Mouse (Mus musculus): ENCODE measurements at regions not wholly inside any gene's neighbourhood (a gene's known extent, or its start where the extent isn't known, plus 50 kb on each side); places are given as distances from the start of the nearest gene placed in this dataset.
"Not testable (repeated sequence)": the region's sequence is repeated elsewhere in the genome, so short reads cannot be mapped to it uniquely, and the experiment has no call there.

- Histone ChIP-seq H3K27ac (no peak overlapping the region), H3K27me3 (ENCODE audit: insufficient read depth, low read length) (no peaks in the 10 kb centered on the region), H3K36me3 (ENCODE audit: insufficient read depth, low read length) (no peaks in the 10 kb centered on the region), H3K9me3 (replicated peaks; ENCODE audit: low read length) (no peaks in the 10 kb centered on the region), H3K4me3 (replicated peaks; ENCODE audit: low read depth, low read length) (no peak overlapping the region), H3K4me1 (replicated peaks; ENCODE audit: insufficient read depth, low read length) (no peaks in the 10 kb centered on the region; the same call in 1 of the 2 replicates), H3K9ac (ENCODE audit: low read depth, low read length) (no peak overlapping the region), H3K4me2 (ENCODE audit: low read length) (no peak overlapping the region)
- 22% methylated on average over 4 of the region's 4 CpGs for WGBS
- TF ChIP-seq CTCF (IDR thresholded peaks at IDR 0.05; ENCODE audit: low read depth): no peak
- DNase-seq (ENCODE audit: low spot score): peak; percentile 12
- no peak for ATAC-seq (replicated peaks; ENCODE audit: low FRiP score, low read depth)
Measured at GRCm38 (mm10) chr9:43548883-43549282, 194.9 kb upstream of the Nectin1 start.

DNA sequence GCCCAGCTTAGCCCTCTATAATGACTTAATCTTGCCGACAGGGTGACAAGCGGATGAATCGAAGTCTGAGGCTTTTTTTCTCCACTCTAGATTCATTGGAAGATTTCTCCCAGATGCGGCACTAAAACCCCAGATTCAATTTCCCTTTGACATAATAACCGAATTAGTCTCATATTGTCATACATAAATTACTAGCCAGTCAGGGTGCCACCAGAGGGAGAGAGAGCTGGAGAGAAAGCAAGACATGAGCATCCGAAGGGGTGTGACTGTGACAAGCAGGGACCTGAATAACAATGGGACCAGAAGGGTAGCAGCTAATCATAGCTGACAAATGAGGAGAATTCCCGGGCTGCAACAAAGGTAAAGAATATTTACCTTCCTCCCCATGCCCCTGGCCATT lies 194.5 kb upstream of the Nectin1 start:
- no peaks in the 10 kb centered on the region for H3K9me3 ChIP-seq (replicated peaks; ENCODE audit: low read length)
- H3K4me1 ChIP-seq (replicated peaks; ENCODE audit: insufficient read depth, low read length): no peaks in the 10 kb centered on the region; the same call in 1 of the 2 replicates
- H3K4me3 ChIP-seq (replicated peaks; ENCODE audit: low read depth, low read length): no peak overlapping the region
- no peak overlapping the region for H3K4me2 ChIP-seq (ENCODE audit: low read length)
- H3K27me3 ChIP-seq (ENCODE audit: insufficient read depth, low read length): no peaks in the 10 kb centered on the region
- no peak for ATAC-seq (replicated peaks; ENCODE audit: low FRiP score, low read depth)
- no peak for DNase-seq (ENCODE audit: low spot score)
- no peaks in the 10 kb centered on the region for H3K36me3 ChIP-seq (ENCODE audit: insufficient read depth, low read length)
- TF ChIP-seq CTCF (IDR thresholded peaks at IDR 0.05; ENCODE audit: low read depth): no peak
- 37% methylated on average over 7 of the region's 7 CpGs for WGBS
- H3K27ac ChIP-seq: no peak overlapping the region
- H3K9ac ChIP-seq (ENCODE audit: low read depth, low read length): no peak overlapping the region

DNA sequence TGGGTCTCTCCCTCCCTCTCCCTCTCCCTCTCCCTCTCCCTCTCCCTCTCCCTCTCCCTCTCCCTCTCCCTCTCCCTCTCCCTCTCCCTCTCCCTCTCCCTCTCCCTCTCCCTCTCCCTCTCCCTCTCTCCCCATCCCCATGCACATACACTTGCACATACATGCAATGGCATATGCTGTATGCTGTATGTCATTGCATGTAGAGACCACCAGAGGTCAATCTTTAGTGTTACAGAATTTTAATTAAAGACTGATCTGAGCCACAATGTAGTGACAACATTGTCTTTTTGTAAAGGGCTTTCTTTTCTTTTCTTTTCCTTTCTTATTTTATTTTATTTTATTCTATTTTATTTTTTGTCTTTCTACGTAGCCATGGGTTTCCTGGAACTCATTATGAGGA lies 191.0 kb upstream of the Nectin1 start:
- H3K4me3 ChIP-seq (replicated peaks; ENCODE audit: low read depth, low read length); H3K9ac ChIP-seq (ENCODE audit: low read depth, low read length); H3K4me2 ChIP-seq (ENCODE audit: low read length); H3K27me3 ChIP-seq (ENCODE audit: insufficient read depth, low read length); H3K4me1 ChIP-seq (replicated peaks; ENCODE audit: insufficient read depth, low read length); H3K36me3 ChIP-seq (ENCODE audit: insufficient read depth, low read length); ATAC-seq (replicated peaks; ENCODE audit: low FRiP score, low read depth); H3K9me3 ChIP-seq (replicated peaks; ENCODE audit: low read length); H3K27ac ChIP-seq: not testable (repeated sequence)
- DNase-seq (ENCODE audit: low spot score): peak; percentile 17
- TF ChIP-seq CTCF (IDR thresholded peaks at IDR 0.05; ENCODE audit: low read depth): peak; percentile 50; the same call in 1 of the 2 replicates
- WGBS: 85% methylated on average over 1 of the region's 1 CpGs

DNA sequence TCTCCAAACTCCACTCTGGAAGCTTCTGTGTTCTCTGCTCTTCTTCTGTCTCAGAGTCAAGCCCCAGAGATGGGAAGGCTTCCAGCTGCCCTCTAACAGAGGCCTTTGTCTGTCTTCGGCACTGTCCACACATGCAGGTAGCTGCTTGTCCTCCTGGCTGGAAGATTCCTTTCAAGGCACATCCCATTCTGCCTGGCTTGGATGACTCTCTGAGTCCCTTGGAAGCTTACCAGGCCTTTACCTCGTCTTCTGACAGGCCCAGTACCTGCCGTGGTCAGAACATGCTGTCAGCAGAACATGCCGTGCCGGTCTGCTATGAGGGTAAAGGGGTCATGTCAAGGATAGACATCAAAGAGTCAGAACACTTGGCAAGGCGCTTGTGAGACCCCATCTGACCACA lies 181.8 kb upstream of the Nectin1 start:
- no peaks in the 10 kb centered on the region for H3K36me3 ChIP-seq (ENCODE audit: insufficient read depth, low read length)
- WGBS: 84% methylated on average over 6 of the region's 6 CpGs
- no peak overlapping the region for H3K27ac ChIP-seq
- no peak for ATAC-seq (replicated peaks; ENCODE audit: low FRiP score, low read depth)
- H3K9ac ChIP-seq (ENCODE audit: low read depth, low read length): no peak overlapping the region
- no peaks in the 10 kb centered on the region for H3K27me3 ChIP-seq (ENCODE audit: insufficient read depth, low read length)
- H3K4me3 ChIP-seq (replicated peaks; ENCODE audit: low read depth, low read length): no peak overlapping the region
- no peaks in the 10 kb centered on the region for H3K9me3 ChIP-seq (replicated peaks; ENCODE audit: low read length)
- TF ChIP-seq CTCF (IDR thresholded peaks at IDR 0.05; ENCODE audit: low read depth): no peak
- DNase-seq (ENCODE audit: low spot score): no peak
- no peaks in the 10 kb centered on the region for H3K4me1 ChIP-seq (replicated peaks; ENCODE audit: insufficient read depth, low read length)
- H3K4me2 ChIP-seq (ENCODE audit: low read length): no peak overlapping the region

GRCm38 (mm10) chr9:43564239-43564906 lies 179.4 kb upstream of the Nectin1 start:
- TF ChIP-seq CTCF (IDR thresholded peaks at IDR 0.05; ENCODE audit: low read depth): no peak
- Histone ChIP-seq H3K27me3 (ENCODE audit: insufficient read depth, low read length) (no peaks in the 10 kb centered on the region), H3K36me3 (ENCODE audit: insufficient read depth, low read length) (no peaks in the 10 kb centered on the region), H3K9ac (ENCODE audit: low read depth, low read length) (no peak overlapping the region), H3K4me3 (replicated peaks; ENCODE audit: low read depth, low read length) (no peak overlapping the region), H3K9me3 (replicated peaks; ENCODE audit: low read length) (no peaks in the 10 kb centered on the region), H3K27ac (no peak overlapping the region), H3K4me1 (replicated peaks; ENCODE audit: insufficient read depth, low read length) (no peaks in the 10 kb centered on the region), H3K4me2 (ENCODE audit: low read length) (no peak overlapping the region)
- ATAC-seq (replicated peaks; ENCODE audit: low FRiP score, low read depth): peak; percentile 57
- 34% methylated on average over 22 of the region's 22 CpGs for WGBS
- peak; percentile 47 for DNase-seq (ENCODE audit: low spot score)

DNA sequence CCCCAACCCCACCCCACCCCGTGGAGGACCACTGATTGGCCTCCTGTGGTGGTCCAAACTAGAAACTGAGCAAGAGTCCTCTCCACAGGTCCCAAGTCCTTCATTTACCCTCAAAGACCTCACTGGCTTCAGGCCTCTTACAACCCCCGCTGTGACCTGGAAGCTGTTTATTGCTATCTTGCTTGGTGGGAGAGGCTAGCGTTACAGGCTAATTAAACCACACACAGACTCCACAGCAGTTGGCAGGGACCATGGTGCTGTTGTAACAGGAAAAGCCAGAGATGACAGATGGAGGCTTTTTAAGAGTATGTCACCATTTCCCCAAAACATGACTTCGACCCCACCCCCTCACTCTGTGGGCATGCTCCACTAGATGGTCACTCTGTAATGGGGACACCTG lies 174.9 kb upstream of the Nectin1 start:
- Histone ChIP-seq H3K36me3 (ENCODE audit: insufficient read depth, low read length) (no peaks in the 10 kb centered on the region), H3K4me1 (replicated peaks; ENCODE audit: insufficient read depth, low read length) (no peaks in the 10 kb centered on the region), H3K27ac (no peak overlapping the region), H3K9me3 (replicated peaks; ENCODE audit: low read length) (no peaks in the 10 kb centered on the region), H3K9ac (ENCODE audit: low read depth, low read length) (no peak overlapping the region), H3K4me3 (replicated peaks; ENCODE audit: low read depth, low read length) (no peak overlapping the region), H3K4me2 (ENCODE audit: low read length) (no peak overlapping the region), H3K27me3 (ENCODE audit: insufficient read depth, low read length) (no peaks in the 10 kb centered on the region)
- ATAC-seq (replicated peaks; ENCODE audit: low FRiP score, low read depth): no peak
- 36% methylated on average over 4 of the region's 4 CpGs for WGBS
- peak; percentile 15 for DNase-seq (ENCODE audit: low spot score)
- no peak for TF ChIP-seq CTCF (IDR thresholded peaks at IDR 0.05; ENCODE audit: low read depth)

- no peaks in the 10 kb centered on the region for H3K4me1 ChIP-seq (replicated peaks; ENCODE audit: insufficient read depth, low read length)
- no peaks in the 10 kb centered on the region for H3K9me3 ChIP-seq (replicated peaks; ENCODE audit: low read length)
- ATAC-seq (replicated peaks; ENCODE audit: low FRiP score, low read depth) (no peak), DNase-seq (ENCODE audit: low spot score) (no peak)
- H3K4me2 ChIP-seq (ENCODE audit: low read length): no peak overlapping the region
- no peak overlapping the region for H3K4me3 ChIP-seq (replicated peaks; ENCODE audit: low read depth, low read length)
- no peak overlapping the region for H3K9ac ChIP-seq (ENCODE audit: low read depth, low read length)
- WGBS: 59% methylated on average over 6 of the region's 6 CpGs
- no peaks in the 10 kb centered on the region for H3K27me3 ChIP-seq (ENCODE audit: insufficient read depth, low read length)
- TF ChIP-seq CTCF (IDR thresholded peaks at IDR 0.05; ENCODE audit: low read depth): no peak
- H3K36me3 ChIP-seq (ENCODE audit: insufficient read depth, low read length): no peaks in the 10 kb centered on the region
- no peak overlapping the region for H3K27ac ChIP-seq
Measured at GRCm38 (mm10) chr9:43571086-43571485, 172.7 kb upstream of the Nectin1 start.

Measured in kidney, postnatal 0 days (tissue).